Mouse (Mus musculus) megakaryocyte, adult 5-6 weeks (primary cell): ENCODE measurements around the gene Cpeb1. TPM values are rescaled to one million over a fixed set of nuclear protein-coding genes. Genes with fewer than 3 reads are reported as not detected.
A peak's percentile ranks its signal among the peaks of the same experiment; 100 is the strongest.
"Not testable (repeated sequence)": the region's sequence is repeated elsewhere in the genome, so short reads cannot be mapped to it uniquely, and the experiment has no call there.

Experiments
- ATAC-seq: 2 replicates; pipeline ENCODE4 v1.8.0; 2016; ENCODE audit warnings: mild to moderate bottlenecking, inconsistent platforms; ENCODE audit not compliant: poor library complexity, severe bottlenecking
- total RNA-seq, 2 experiments: library from RNA; stranded (forward) in 1 of 2; stranded (reverse) in 1 of 2; fragments of 153-499, 151-499 nt in 1 of 2; fragments of 221-1000, 200-1000 nt in 1 of 2; gene quantifications; 2 replicates each; pipeline versions ENCODE4 v1.2.3 to v1.2.4; 2015 to 2017

The Cpeb1 gene
- total RNA-seq (2015) (0.22 and 0.34 TPM in 2 replicates), total RNA-seq (2017) (0.70 and 1.5 TPM in 2 replicates)

DNA sequence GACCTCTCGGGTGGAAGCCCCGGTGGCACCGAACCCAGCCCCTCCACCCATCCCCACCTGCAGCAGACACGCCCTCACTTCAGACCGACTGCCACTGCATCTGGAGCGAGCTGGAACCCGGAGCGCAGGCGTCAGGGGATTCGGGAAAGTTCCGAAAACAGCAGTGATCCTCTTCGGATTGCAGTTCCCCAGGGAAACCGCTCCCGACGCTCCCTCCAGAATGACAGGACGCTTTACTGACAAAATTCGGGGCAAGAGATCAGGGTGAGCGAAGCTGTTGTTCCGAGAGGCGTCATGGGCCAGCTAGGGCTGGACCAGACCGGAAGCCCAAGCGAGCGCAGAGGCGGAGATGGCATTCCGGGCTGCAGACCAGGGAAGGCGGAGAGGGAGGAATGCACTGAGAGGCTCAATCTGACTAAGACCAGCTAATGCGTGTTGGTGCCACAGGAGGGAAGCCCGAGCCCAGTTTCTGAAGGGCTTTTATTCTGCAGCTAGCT lies at the start of gene Cpeb1:
TSS of gene Cpeb1 (minus strand) at position 311 of the 497 bp plus-strand sequence.
- ATAC-seq, result no peak

DNA sequence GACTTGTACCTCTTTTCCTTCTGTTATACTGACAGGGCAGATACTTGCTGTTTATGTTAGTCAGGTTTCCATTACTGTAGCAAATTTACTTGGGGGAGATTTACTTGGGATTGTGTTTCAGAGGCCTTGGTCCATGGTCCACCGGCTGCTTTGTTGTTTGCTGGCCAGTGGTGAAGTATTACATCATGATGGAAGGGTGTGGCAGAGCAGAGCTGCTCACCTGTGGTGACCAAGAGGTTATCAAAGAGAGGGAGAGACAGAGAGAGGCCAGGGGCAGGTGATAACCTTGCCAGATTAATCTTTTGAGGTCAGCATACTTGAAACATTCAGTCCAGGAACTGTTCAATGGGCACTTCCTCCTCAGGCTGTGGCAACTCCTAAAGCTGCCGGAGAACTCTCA lies 45.8 kb upstream of the Cpeb1 start:
- ATAC-seq, result no peak

DNA sequence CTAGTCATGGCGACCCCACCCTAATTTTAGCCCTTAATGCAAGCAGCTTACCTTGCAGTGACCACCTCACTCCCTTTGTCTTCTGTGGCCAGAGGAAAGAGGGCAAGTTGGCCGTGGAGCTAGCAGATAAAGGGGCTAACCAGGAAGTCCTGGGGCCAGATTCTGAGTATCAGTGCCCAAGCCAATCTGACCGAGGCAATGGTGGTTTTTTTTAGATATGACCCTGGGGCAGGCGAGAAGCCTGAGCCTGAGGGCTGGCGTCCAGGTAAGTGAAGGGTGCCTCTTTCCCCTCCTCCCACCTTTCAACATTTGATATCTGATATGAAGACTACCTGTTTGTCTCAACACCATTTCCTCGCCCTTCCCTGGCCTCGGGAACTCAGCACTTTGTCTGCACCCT lies 42.9 kb upstream of the Cpeb1 start, which contains the start of gene BC048679:
TSS of gene BC048679 (minus strand) at position 101 of the 400 bp plus-strand sequence.
- no peak for ATAC-seq

DNA sequence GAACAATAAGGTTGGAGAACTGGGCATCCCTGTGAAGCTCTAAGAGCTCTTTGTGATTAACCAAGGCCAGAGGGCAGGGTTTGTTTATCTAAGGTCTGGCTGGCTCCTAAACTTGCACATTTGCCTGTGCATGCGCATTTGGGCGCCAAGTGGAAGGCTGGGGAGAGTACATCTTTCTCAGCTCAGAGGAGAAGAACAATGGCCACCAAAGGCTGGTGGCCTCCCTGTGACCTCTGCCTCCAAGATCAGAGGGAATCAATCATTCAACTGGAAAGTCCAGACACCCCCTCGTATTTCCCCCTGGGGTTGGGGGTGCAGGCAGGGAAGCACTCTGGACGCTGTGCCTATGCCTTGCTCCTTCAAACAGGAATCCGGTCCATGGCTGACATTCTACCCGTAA lies 41.9 kb upstream of the Cpeb1 start:
- no peak for ATAC-seq

DNA sequence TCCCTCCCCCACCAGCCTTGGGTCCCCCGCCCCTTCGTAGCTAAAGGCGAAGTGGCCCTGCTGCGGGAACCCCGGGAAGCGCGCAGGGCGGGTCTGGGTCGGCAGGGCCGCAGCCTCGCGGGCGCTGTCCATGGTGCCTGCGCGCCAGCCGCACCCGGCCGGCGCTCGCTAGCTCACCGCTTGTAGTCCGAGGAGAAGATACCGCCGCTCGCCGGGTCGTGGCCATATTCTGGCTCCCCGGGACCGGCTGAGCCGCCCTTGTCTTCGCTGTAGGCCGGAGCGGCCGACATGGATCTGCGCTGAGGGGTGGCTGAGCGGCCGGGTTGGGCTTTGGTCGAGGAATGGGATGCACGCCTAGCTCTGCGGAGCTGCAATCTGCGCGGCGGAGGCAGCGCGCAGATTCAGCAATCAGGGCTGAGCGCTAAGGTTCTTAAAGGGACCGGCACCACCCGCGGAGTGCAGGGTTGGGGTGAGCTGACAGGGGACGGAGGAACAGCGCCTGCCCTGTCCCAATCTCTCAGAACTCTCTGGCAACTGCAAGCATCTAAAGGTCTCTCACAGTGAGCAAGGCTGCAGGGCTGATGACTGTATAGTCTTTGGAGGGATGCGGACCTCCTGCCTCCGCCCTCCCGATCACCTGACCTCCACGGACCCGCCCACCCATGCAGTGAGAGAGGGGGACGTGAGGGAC lies 38.2 kb upstream of the Cpeb1 start, which contains the start of gene Ap3b2:
TSS of gene Ap3b2 (minus strand) at position 595 of the 691 bp plus-strand sequence.
- ATAC-seq, result peak; percentile 35

DNA sequence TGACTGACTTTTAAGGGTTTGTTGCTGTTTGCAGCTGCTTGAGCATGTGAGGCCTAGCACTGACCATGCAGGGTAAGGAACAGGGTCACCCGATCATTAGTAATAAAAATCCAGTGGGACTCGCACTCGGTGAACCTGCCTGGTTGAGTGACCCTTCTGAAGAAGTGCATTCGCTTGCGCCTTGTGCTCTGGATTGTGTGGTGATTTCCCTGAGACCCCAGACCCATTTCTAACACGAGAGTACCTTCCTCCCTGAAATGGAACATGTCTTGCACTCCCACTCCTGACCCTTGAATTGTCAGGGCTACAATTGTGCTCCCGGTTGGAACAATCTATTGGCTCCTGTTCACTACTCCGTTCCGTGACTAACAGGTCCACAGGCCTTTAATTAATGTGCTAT lies 37.4 kb upstream of the Cpeb1 start:
- no peak for ATAC-seq

DNA sequence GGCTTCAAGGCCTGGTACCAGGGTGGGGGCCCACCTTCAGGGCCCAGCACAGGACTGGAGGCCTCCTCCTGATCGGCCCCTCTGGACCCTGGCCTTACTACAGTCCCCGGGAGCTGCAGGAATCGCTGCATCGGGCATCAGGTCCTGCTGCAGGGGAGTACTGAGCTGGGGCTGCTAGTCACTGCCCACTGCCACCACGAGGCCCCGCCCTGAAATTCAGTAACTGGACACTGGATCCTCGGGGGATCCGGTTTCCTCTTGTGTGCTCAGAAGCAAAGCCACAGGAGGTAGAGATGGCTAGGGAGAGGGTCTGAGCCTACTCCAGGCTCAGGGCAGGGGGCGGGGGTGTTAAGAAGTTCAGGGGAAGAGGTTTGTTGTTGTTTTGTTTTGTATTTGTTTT lies 34.4 kb upstream of the Cpeb1 start:
- no peak for ATAC-seq

DNA sequence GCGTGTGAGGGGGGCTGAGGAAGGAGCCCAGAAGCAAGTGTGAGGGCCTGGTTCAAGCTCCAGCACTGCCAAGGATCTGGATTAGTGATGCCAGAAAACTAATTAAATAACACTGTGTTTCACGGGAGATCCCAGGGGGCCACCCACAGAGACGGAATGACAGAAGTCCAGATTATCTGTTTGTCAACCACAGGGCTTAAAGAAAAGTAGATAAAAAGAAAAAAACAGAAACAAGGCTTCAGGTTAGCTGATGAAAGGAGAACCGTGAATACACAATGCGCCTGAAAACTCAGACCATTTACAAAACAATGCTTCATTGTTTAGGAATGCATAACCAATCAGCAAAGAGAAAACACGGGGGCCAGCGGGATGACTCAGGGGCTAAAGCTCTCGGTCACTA lies 25.5 kb upstream of the Cpeb1 start:
- no peak for ATAC-seq

DNA sequence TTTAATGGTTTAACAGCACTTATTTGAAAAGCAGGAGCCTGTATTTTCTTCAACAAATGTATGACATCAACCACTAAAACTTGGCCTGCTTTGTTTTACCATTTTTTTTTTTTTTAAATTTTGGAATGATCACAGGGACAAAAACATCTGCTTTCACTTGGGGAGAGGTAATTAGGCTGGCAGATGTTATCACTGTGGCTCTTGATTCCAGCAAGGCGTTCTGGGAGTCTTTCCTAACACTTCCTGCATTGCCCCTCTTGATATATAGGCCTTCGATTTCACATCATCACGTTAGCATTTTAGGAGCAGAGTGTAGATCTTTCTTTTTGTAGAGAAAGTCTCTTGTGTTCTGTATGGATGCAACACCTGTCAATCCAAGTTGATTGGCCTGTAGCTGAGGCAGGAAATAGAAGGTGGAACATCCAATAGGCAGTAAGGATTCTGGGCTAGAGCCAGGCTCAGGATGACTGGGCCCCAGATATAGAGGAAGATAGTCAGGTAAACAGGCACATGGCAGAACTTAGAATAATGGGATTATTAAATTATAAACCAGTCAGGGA lies 24.3 kb upstream of the Cpeb1 start:
- no peak for ATAC-seq

DNA sequence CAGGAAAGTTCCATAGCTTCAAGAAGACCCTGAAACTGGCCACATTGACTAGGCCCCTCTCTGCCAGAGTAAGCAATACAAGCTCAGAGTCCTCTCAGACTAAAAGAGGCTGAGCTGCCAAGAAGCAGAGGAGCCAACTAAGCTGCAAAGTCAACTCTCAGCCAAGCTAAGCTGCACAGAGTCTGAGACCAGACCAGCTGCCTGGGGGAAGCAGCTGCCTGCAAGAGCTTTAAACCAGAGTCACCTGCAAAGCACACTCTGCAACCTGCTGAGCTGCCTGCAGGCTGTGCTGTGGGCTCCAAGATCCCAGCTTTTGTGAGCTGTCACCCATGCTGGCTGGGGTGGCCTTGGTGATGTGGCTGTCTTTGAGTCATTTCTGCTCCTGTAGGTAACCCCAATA lies 23.0 kb upstream of the Cpeb1 start:
- not testable (repeated sequence) for ATAC-seq

DNA sequence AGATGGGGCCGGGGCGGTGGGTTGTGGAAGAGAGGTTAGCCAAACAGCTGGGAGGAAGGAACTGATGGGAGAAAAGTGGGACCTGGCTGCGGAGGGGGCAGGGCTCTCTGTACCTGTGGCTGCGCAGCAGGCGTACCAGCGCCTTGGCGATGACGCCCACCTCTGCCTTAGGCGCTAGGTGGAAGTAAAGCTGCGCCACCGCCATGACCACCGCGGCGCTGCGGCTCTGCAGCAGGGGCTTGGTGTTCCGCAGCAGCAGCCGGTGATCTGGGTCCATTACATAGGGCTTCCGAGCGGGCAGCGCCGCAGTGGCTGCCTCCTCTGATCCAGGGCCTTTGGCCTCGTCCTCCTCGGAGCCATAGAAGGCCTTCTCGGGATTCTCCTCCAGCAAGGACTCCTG lies 21.6 kb upstream of the Cpeb1 start:
- no peak for ATAC-seq

DNA sequence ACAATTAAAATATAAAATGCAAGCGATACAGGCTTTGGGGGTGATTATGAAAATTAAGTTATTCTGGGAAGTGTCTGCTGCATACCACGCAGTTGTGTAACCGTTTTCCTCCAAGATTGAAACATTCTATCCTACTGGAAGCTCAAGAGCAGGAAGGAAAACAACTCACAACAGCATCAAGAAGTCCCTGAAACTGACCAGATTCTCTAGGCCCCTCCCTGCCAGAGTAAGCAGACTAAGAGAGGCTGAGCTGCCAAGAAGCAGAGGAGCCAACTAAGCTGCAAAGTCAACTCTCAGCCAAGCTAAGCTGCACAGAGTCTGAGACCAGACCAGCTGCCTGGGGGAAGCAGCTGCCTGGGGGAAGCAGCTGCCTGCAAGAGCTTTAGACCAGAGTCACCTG lies 20.0 kb upstream of the Cpeb1 start:
- no peak for ATAC-seq

DNA sequence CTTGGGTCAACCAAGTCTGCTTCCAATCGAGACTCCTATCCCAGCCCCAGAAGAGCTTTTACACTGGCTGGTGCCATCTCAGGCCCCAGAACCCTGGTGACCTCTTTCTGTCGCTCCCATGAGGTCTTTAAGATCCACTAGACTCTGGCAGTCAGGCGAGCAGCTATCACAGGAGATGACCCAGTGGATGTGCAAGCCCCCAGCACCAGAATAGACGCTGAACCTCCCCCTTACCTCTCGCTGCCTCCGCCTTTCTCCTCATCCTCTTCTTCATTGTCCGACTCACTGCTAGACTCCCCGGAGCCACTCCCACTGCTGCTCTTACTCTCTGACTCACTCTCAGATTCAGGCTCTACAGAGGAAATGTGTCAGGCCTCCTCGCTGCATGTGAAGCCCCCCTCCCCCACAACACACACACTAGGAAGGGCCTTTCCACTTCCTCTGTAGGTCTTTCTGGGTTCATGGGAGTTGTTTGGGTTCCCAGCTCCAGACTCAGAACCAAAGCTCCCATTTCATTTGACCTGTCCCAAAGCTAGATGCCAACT lies 9.7 kb upstream of the Cpeb1 start:
- no peak for ATAC-seq

DNA sequence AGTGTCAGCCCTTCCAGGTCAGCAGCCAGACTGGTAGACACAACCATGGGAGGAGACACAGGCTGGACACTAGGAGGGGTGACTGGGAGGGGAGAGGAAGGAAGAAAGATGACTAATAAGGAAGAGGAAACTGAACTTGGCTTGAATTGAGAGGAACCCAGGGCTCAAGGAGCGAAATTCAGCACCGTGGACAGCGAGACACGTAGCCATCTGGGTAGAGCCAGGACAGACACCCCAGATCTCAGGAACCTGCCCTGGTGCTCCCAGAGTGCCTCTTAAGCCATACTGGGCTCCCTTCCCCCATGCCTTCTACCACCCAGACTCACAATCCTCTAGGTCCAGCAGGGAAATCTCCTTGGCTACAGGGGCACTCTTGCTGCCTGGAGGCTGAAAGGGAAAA lies 8.9 kb upstream of the Cpeb1 start:
- no peak for ATAC-seq

DNA sequence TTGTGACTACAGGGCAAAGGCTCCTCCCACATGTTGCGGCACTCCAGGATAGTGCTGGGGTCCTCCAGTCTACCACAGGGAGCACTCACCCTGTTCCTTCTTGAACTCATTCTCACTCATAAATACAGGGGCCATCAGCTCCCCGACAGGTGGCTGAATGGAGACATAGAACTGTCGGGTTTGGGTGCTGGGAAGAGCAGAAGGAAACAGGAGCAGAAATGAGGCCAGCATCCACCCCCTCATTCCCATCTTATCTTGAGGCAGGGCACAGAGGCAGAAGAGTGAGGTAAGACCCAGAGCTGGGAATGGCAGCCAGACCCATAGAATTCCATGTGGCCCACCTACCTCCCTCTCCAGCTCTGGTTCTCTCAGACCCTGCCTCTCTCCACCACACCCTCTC lies 7.5 kb upstream of the Cpeb1 start:
- ATAC-seq, result no peak

DNA sequence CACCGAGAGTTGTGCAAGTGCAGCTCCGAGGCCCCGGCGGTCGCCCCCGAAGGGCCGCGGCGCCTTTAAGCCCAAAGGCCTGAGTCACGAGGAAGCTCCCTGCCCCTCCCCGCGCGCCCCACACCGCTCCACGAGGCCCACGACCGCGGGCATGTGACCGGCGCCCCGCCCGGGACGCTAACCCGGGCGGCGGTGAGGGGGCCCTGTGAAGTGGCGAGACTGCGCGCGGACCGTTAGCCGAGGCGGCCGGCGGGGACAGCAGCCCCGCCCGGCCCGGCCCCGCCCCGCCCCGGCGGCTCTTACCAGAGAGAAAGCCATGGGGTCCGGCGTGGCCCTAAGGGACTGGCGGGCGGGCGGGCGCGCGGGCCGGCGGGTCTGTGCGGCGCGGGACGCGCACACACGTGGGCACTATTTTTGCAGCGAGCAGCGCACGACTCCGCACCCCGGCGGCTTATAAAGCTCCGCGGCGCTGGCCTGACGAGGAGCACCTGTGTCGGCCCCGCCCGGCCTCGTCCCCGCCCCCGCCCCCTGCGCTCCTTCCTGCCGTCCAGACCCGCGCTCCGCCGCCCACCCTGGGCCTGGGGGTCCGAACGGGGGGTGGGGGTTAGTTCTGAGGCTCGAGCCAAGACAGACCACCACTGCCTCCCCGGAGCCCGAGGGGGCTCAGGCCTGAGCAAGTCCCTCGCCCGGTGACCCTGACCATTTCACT lies 780 bp downstream of the Cpeb1 start:
- ATAC-seq, result 0 out of 2 replicates have a peak, but pooled peaks have one; percentile 12

DNA sequence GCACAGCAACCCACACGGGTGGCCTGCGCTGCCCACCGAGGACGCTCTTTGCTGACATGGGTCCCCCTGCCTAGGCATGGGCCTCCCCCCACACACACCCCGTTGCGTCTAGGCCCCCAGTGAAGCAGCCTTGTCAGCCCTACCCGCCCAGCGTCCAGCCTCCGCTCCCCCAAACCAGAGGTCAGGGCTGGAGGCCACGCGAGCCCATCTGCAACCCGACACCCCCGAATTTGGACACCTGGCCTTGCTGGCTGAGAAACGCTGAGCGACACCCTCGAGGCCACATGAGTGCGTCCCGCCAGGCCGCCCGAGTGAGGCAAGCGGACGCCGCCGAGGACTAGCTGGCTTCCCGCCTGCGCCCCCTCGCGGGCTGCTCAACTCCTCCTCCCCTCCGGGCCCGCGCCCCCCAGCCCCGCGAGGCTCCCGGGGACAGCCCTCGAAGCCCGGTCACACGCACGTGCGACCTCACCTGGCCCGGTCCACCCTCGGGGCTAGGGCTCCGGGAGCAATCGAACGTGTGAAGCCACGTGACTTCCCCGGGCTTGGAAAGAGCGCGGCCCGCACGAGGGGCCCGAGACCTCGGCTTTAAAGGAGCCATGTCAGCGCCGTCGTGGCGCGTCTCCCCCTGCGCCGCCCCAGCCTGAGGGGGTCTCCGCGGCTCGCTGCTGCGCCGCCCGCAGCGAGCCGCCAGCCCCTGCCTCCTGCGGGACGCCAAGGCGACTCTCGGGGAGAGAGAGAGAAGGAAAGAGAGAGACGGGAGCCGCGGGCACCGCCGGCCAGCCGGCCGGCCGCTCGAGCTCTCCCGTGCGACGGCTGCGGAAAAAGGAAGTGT lies 1.6 kb downstream of the Cpeb1 start:
- ATAC-seq, result no peak

DNA sequence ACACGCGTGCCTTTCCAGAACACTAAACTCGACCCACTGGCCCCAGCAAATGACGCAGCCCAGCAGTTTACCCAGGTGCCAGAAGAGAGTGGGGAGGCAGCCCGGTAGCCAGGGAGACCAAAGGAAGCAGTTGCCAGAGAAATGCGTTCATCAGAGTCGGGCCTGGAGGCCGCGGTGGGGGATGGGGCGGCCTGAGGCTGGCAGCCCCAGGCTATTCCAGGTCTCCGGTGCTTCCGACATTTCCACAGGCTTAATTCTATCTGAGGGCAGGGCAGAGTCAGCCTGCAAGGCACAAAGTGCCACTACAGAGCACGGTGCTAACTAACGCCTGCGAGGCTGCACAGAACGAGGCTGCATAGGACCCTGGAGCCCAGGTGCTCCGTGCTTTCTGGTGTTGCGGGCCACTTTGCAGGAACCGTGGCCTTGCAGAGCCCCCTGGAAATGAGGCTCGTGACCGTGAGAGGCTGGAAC lies 2.3 kb downstream of the Cpeb1 start:
- ATAC-seq, result no peak

DNA sequence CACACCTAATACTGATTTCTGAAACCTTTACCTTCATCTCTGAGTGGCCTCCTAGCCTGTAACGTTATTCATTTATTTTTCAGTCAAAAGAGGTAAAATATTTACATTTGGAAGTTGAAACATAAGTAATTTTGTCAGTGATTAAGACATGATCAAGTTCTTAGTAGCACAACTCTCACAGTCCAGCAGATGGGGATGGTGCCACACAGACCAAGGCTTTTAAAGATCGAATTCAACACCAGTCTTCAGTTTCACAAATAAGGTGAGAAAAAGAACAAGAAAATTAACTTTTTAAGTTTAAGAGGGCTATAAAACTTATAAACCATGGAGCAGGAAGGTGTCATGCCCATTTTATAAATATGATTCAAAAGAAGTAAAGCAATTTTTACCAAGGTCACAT lies 56.3 kb downstream of the Cpeb1 start:
- ATAC-seq, result no peak

DNA sequence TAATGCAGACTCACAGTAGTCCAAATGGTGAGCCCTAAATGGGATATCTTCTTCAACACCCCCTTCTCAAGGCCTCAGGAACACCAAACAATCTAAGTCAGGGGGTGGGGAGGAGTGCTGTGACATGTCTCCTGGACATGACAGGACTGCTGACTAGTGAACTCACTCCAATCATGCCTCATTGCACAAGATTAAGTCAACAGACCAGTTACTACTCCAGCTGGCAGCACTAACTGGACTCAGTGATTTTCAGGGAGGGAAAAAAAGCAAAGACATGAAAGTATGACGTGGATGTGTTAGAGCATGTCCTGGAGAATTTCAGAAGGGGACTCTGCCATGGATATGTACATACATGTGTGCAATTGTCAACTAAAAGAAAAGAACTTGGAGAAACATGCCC lies 75.9 kb downstream of the Cpeb1 start:
- no peak for ATAC-seq
